Mouse (Mus musculus) forebrain, embryonic 12.5 days (tissue): ENCODE measurements around the gene Olfr645. TPM values are rescaled to one million over a fixed set of nuclear protein-coding genes. Genes with fewer than 3 reads are reported as not detected.

ENCODE experiments used
- polyA plus RNA-seq: library from polyadenylated mRNA; unstranded; fragments of >200 nt; fragmentation: Nextera tagmentation; extraction: Ambion mirVana; gene quantifications from 2 replicates; pipeline ENCODE4 v1.2.1, GENCODE M21; 2016

The Olfr645 gene
- polyA plus RNA-seq, 1 experiment from 2014 or later, result not detected

Other genes with a start within 250 kb of the Olfr645 start
- gene Hbb-bh2, start 244.9 kb downstream of the Olfr645 start, polyA plus RNA-seq, result 0.50 TPM in 1 of 2 replicates, not detected in the other
- 427 and 624 TPM in 2 replicates for gene Hbb-bh1, start 242.3 kb downstream of the Olfr645 start, polyA plus RNA-seq
- gene Hbb-y, start 232.2 kb downstream of the Olfr645 start, polyA plus RNA-seq, result 6,398 and 8,559 TPM in 2 replicates
- gene Olfr66, start 199.2 kb downstream of the Olfr645 start, polyA plus RNA-seq, result not detected in 2 replicates
- gene Olfr64, start 191.0 kb downstream of the Olfr645 start, polyA plus RNA-seq, result not detected in 2 replicates
- not detected in 2 replicates for gene Olfr65, start 182.0 kb downstream of the Olfr645 start, polyA plus RNA-seq
- not detected in 2 replicates for gene Olfr631, start 156.6 kb downstream of the Olfr645 start, polyA plus RNA-seq
- not detected in 2 replicates for gene Olfr632, start 151.1 kb downstream of the Olfr645 start, polyA plus RNA-seq
- gene Olfr633, start 141.0 kb downstream of the Olfr645 start, polyA plus RNA-seq, result not detected in 2 replicates
- not detected in 2 replicates for gene Olfr635, start 114.3 kb downstream of the Olfr645 start, polyA plus RNA-seq
- gene Olfr638, start 86.7 kb downstream of the Olfr645 start, polyA plus RNA-seq, result not detected in 2 replicates
- gene Olfr639, start 68.2 kb downstream of the Olfr645 start, polyA plus RNA-seq, result 0.04 TPM in 1 of 2 replicates, not detected in the other
- gene Olfr640, start 59.9 kb downstream of the Olfr645 start, polyA plus RNA-seq, result not detected in 2 replicates
- gene Olfr641, start 50.0 kb downstream of the Olfr645 start, polyA plus RNA-seq, result not detected in 2 replicates
- gene Olfr642, start 32.8 kb downstream of the Olfr645 start, polyA plus RNA-seq, result not detected in 2 replicates
- gene 4930516K23Rik, start 24.0 kb downstream of the Olfr645 start, polyA plus RNA-seq, result not detected in 2 replicates
- gene Olfr644, start 13.6 kb downstream of the Olfr645 start, polyA plus RNA-seq, result not detected in 2 replicates
- not detected in 2 replicates for gene Olfr646, start 19.4 kb upstream of the Olfr645 start, polyA plus RNA-seq
- gene Ubqln5, start 44.4 kb upstream of the Olfr645 start, polyA plus RNA-seq, result not detected in 2 replicates
- gene Olfr643, start 51.9 kb upstream of the Olfr645 start, polyA plus RNA-seq, result not detected in 2 replicates
- gene Ubqln3, start 57.8 kb upstream of the Olfr645 start, polyA plus RNA-seq, result not detected in 2 replicates
- not detected in 2 replicates for gene Ubqlnl, start 65.1 kb upstream of the Olfr645 start, polyA plus RNA-seq
- gene Olfm5, start 79.4 kb upstream of the Olfr645 start, polyA plus RNA-seq, result not detected in 2 replicates
- 0.41 and 0.51 TPM in 2 replicates for gene Olfr648, start 97.9 kb upstream of the Olfr645 start, polyA plus RNA-seq
- not detected in 2 replicates for gene Olfr649, start 110.5 kb upstream of the Olfr645 start, polyA plus RNA-seq
- gene Trim6, start 133.3 kb upstream of the Olfr645 start, polyA plus RNA-seq, result 0.62 and 1.1 TPM in 2 replicates
- 0.53 and 1.1 TPM in 2 replicates for gene Trim34a, start 159.0 kb upstream of the Olfr645 start, polyA plus RNA-seq
- 0.05 TPM in 1 of 2 replicates, not detected in the other for gene Trim5, start 202.6 kb upstream of the Olfr645 start, polyA plus RNA-seq
- 1.4 and 1.9 TPM in 2 replicates for gene Trim12a, start 230.0 kb upstream of the Olfr645 start, polyA plus RNA-seq
- gene Trim34b, start 244.0 kb upstream of the Olfr645 start, polyA plus RNA-seq, result not detected in 2 replicates